In the genomic region with DNA sequence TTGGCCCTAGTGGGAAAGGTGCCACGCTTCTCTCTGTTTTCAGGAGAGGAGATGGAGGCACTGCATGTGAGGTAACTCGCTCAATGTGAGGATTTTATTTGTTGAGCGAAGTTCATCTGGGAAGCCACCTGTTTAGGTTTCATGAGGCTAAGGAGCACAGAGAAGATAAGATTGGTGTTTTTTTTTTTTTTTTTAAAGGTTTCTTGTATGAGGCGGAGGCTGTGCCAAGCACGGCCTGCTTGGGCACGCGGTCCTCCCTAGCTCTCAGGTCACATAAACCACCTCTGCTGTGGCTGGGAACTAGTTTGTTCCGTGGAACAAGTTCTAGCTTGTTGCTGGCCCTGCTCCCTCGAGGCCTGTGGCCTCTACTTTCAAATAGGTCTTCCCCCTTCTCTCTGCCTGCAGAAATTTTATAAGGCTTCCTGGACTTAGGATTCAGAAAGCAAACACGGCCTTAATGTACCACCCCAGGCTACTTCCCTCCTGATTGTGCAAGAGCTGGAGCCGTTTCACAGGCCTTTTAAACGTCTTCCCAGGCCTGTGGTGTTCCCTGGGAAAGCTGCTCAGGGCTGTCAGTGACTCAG, we compare ENCODE assay signal across 8 mouse cellular contexts. TPM values are rescaled to one million over a fixed set of nuclear protein-coding genes. Genes with fewer than 3 reads are reported as not detected.
DNase-seq lines count a peak whose midpoint lies in the region; ATAC-seq lines count a peak whose summit lies in the region.

No protein-coding gene starts in this region.

- ATAC-seq in granulocyte monocyte progenitor cell, adult 5-6 weeks (replicated peaks; ENCODE audit: poor library complexity, severe bottlenecking), result peak; percentile 45
- ATAC-seq in liver, embryonic 16.5 days (ENCODE audit: low read depth), result peak; percentile 53
- ATAC-seq in hindbrain, embryonic 11.5 days (ENCODE audit: low FRiP score), result no peak

- peaks cover 54% of the 10 kb centered on the region for H3K4me1 ChIP-seq in liver, embryonic 16.5 days (ENCODE audit: control insufficient read depth, low read depth, low read length)
- H3K4me1 ChIP-seq in hindbrain, embryonic 11.5 days (replicated peaks; ENCODE audit: control insufficient read depth, insufficient read depth, low read length), result no peaks in the 10 kb centered on the region
- H3K4me1 ChIP-seq in hindbrain, embryonic 10.5 days (replicated peaks), result peaks cover 9% of the 10 kb centered on the region; the same call in 1 of the 2 replicates

- no peaks in the 10 kb centered on the region for H3K9me3 ChIP-seq in liver, embryonic 16.5 days (replicated peaks; ENCODE audit: control insufficient read depth, low read length)
- no peaks in the 10 kb centered on the region for H3K9me3 ChIP-seq in hindbrain, embryonic 11.5 days (ENCODE audit: control insufficient read depth, low read length)
- no peaks in the 10 kb centered on the region for H3K9me3 ChIP-seq in hindbrain, embryonic 10.5 days

- no peaks in the 10 kb centered on the region for H3K36me3 ChIP-seq in liver, embryonic 16.5 days (ENCODE audit: control insufficient read depth, insufficient read depth)
- no peaks in the 10 kb centered on the region for H3K36me3 ChIP-seq in hindbrain, embryonic 11.5 days (ENCODE audit: control insufficient read depth, insufficient read depth, low read length)
- no peaks in the 10 kb centered on the region for H3K36me3 ChIP-seq in hindbrain, embryonic 10.5 days

- intact Hi-C loops in gastrocnemius, postnatal 14 days (cut with DNase I; ENCODE audit: low total_unique reads), result no loop called here

- DNase-seq in gastrocnemius, adult 18-20 months (ENCODE audit: low spot score), result peak; percentile 46
- DNase-seq in gastrocnemius, postnatal 14 days, result no peak
- DNase-seq in 3134 (ENCODE audit: extremely low read depth, insufficient read length, low spot score), result peak; percentile 38
- DNase-seq in cerebellum, adult 11 months, result no peak
- DNase-seq in hindbrain, embryonic 11.5 days (ENCODE audit: low spot score), result no peak
- DNase-seq in hindbrain, embryonic 10.5 days (ENCODE audit: low spot score), result no peak

- no peaks in the 10 kb centered on the region for H3K27me3 ChIP-seq in liver, embryonic 16.5 days (ENCODE audit: control insufficient read depth, insufficient read depth, low read depth, low read length)
- no peaks in the 10 kb centered on the region for H3K27me3 ChIP-seq in hindbrain, embryonic 11.5 days (ENCODE audit: control insufficient read depth, insufficient read depth, low read length)
- no peaks in the 10 kb centered on the region for H3K27me3 ChIP-seq in hindbrain, embryonic 10.5 days (ENCODE audit: insufficient read depth, poor library complexity, severe bottlenecking)

- H3K4me2 ChIP-seq in liver, embryonic 16.5 days (ENCODE audit: low read depth, low read length), result no peak overlapping the region
- H3K4me2 ChIP-seq in hindbrain, embryonic 11.5 days (replicated peaks; ENCODE audit: low read depth, low read length), result no peak overlapping the region

- H3K27ac ChIP-seq in liver, embryonic 16.5 days (ENCODE audit: low read length), result peak overlapping the region; percentile 82
- no peak overlapping the region for H3K27ac ChIP-seq in hindbrain, embryonic 11.5 days (ENCODE audit: low read depth, low read length)
- no peak overlapping the region for H3K27ac ChIP-seq in hindbrain, embryonic 10.5 days

- H3K4me3 ChIP-seq in liver, embryonic 16.5 days (ENCODE audit: low read depth, low read length), result no peak overlapping the region
- H3K4me3 ChIP-seq in hindbrain, embryonic 11.5 days (ENCODE audit: low read depth, low read length), result no peak overlapping the region
- H3K4me3 ChIP-seq in hindbrain, embryonic 10.5 days, result no peak overlapping the region

- 25% methylated on average over 12 of the region's 12 CpGs for WGBS in liver, embryonic 16.5 days (ENCODE audit: insufficient replicate concordance)
- WGBS in hindbrain, embryonic 11.5 days, result 79% methylated on average over 12 of the region's 12 CpGs
- 82% methylated on average over 12 of the region's 12 CpGs for WGBS in hindbrain, embryonic 10.5 days

- H3K9ac ChIP-seq in liver, embryonic 16.5 days (ENCODE audit: low read depth, low read length), result peak overlapping the region; percentile 28; the same call in 1 of the 2 replicates
- no peak overlapping the region for H3K9ac ChIP-seq in hindbrain, embryonic 11.5 days (ENCODE audit: low read depth, low read length)

RNA-seq across cellular contexts. Expression of gene Pdcd4, which starts 2.6 kb away (rescaled TPM):
- 10 to 100 TPM; 16.4 to 16.5 TPM for total RNA-seq in gastrocnemius, adult 18-20 months (2021)
- 10 to 100 TPM; 20.6 to 22.4 TPM for total RNA-seq in gastrocnemius, postnatal 14 days (2021)
- 267 and 284 TPM in 2 replicates for total RNA-seq in granulocyte monocyte progenitor cell, adult 5-6 weeks (2014; fragmentation: Nextera tagmentation)
- total RNA-seq in granulocyte monocyte progenitor cell, adult 5-6 weeks (2017), result 437 and 499 TPM in 2 replicates
- polyA plus RNA-seq in liver, embryonic 16.5 days (2015; fragmentation: Nextera tagmentation; extraction: Ambion mirVana), result 21.5 TPM in 2 replicates
- polyA plus RNA-seq in hindbrain, embryonic 11.5 days (2014; fragmentation: Nextera tagmentation; extraction: Ambion mirVana), result 66.9 and 82.4 TPM in 2 replicates
- 49.8 and 49.9 TPM in 2 replicates for polyA plus RNA-seq in hindbrain, embryonic 10.5 days (2016; fragmentation: Nextera tagmentation; extraction: Ambion mirVana)

RNA-seq across cellular contexts. Expression of gene Shoc2, which starts 49.5 kb away (rescaled TPM):
- total RNA-seq in gastrocnemius, adult 18-20 months (2021), result 10 to 100 TPM; 21.9 to 26.0 TPM
- 10 to 100 TPM; 21.9 to 24.3 TPM for total RNA-seq in gastrocnemius, postnatal 14 days (2021)
- total RNA-seq in granulocyte monocyte progenitor cell, adult 5-6 weeks (2014; fragmentation: Nextera tagmentation), result 28.4 and 30.1 TPM in 2 replicates
- 42.8 and 55.2 TPM in 2 replicates for total RNA-seq in granulocyte monocyte progenitor cell, adult 5-6 weeks (2017)
- polyA plus RNA-seq in liver, embryonic 16.5 days (2015; fragmentation: Nextera tagmentation; extraction: Ambion mirVana), result 16.6 TPM in 2 replicates
- polyA plus RNA-seq in hindbrain, embryonic 11.5 days (2014; fragmentation: Nextera tagmentation; extraction: Ambion mirVana), result 80.9 and 81.1 TPM in 2 replicates
- polyA plus RNA-seq in hindbrain, embryonic 10.5 days (2016; fragmentation: Nextera tagmentation; extraction: Ambion mirVana), result 56.3 and 57.8 TPM in 2 replicates

RNA-seq across cellular contexts. Expression of gene Bbip1, which starts 49.8 kb away (rescaled TPM):
- total RNA-seq in gastrocnemius, adult 18-20 months (2021), result 10 to 100 TPM; 39.2 to 40.7 TPM
- 10 to 100 TPM; 33.5 to 34.6 TPM for total RNA-seq in gastrocnemius, postnatal 14 days (2021)
- 63.6 and 91.9 TPM in 2 replicates for total RNA-seq in granulocyte monocyte progenitor cell, adult 5-6 weeks (2014; fragmentation: Nextera tagmentation)
- total RNA-seq in granulocyte monocyte progenitor cell, adult 5-6 weeks (2017), result 33.7 and 37.1 TPM in 2 replicates
- 33.8 and 40.1 TPM in 2 replicates for polyA plus RNA-seq in liver, embryonic 16.5 days (2015; fragmentation: Nextera tagmentation; extraction: Ambion mirVana)
- polyA plus RNA-seq in hindbrain, embryonic 11.5 days (2014; fragmentation: Nextera tagmentation; extraction: Ambion mirVana), result 139 and 142 TPM in 2 replicates
- 112 and 124 TPM in 2 replicates for polyA plus RNA-seq in hindbrain, embryonic 10.5 days (2016; fragmentation: Nextera tagmentation; extraction: Ambion mirVana)

Comparison
In these comparisons a context has a peak if more than half of its experiments do, and no peak if none do; other contexts are left out.
1. DNase-seq: peak in gastrocnemius, adult 18-20 months (single experiment) and 3134 (single experiment); none in gastrocnemius, postnatal 14 days (single experiment), cerebellum, adult 11 months (single experiment), hindbrain, embryonic 11.5 days (single experiment) and hindbrain, embryonic 10.5 days (single experiment).
2. RNA of gene Pdcd4, which starts 2.6 kb away (total RNA-seq): 267 to 499 TPM in granulocyte monocyte progenitor cell, adult 5-6 weeks; 20.6 to 22.4 TPM in gastrocnemius, postnatal 14 days and 16.4 to 16.5 TPM in gastrocnemius, adult 18-20 months; every median in the first group is over 10 times any median in the second.